Mouse (Mus musculus) MEL (cell line): ENCODE measurements around the gene Fgfr2.

Experiments
- CTCF ChIP-seq, 3 experiments: IDR thresholded peaks in 2 of 3; conservative IDR thresholded peaks in 1 of 3; 2 replicates each; pipeline ENCODE4 v1.5.1; 2011 to 2012; ENCODE audit warnings: low read length in 3 of 3, low read depth in 2 of 3, mild to moderate bottlenecking in 2 of 3, improper control_type of control experiment in 1 of 3, inconsistent platforms in 1 of 3, mixed read lengths in 1 of 3, moderate library complexity in 1 of 3; ENCODE audit not compliant: control insufficient read depth in 1 of 3, insufficient read depth in 1 of 3, poor library complexity in 1 of 3, severe bottlenecking in 1 of 3
- EP300 ChIP-seq, 2 experiments: IDR thresholded peaks; 2 replicates each; pipeline ENCODE4 v1.6.1; 2011; ENCODE audit warnings: improper control_type of control experiment in 2 of 2, low read length in 2 of 2, low read depth in 1 of 2, mild to moderate bottlenecking in 1 of 2
- HCFC1 ChIP-seq: IDR thresholded peaks from 2 replicates; pipeline ENCODE4 v1.6.1; 2012; ENCODE audit warnings: low read depth, mild to moderate bottlenecking, inconsistent platforms, low read length, improper control_type of control experiment, moderate library complexity
- KAT2A ChIP-seq: conservative IDR thresholded peaks from 2 replicates; pipeline ENCODE4 v1.6.1; 2012; ENCODE audit warnings: low read depth, low read length, improper control_type of control experiment, inconsistent platforms
- MAFK ChIP-seq: IDR thresholded peaks from 2 replicates; pipeline ENCODE4 v1.6.1; 2011; ENCODE audit warnings: low read depth, mild to moderate bottlenecking, low read length, improper control_type of control experiment, borderline replicate concordance
- MAZ ChIP-seq: IDR thresholded peaks from 2 replicates; pipeline ENCODE4 v1.6.1; 2012; ENCODE audit warnings: low read depth, mild to moderate bottlenecking, inconsistent platforms, low read length, improper control_type of control experiment
- POLR2A ChIP-seq, 2 experiments: IDR thresholded peaks; 2 replicates each; pipeline ENCODE4 v1.6.1; 2011 to 2012; ENCODE audit warnings: low read length in 2 of 2, mild to moderate bottlenecking in 2 of 2, control low read depth in 1 of 2, improper control_type of control experiment in 1 of 2, low read depth in 1 of 2, moderate library complexity in 1 of 2; ENCODE audit not compliant: control insufficient read depth in 1 of 2, insufficient read depth in 1 of 2, poor library complexity in 1 of 2
- POLR2AphosphoS5 ChIP-seq: IDR thresholded peaks from 2 replicates; pipeline ENCODE4 v1.6.1; 2012; ENCODE audit warnings: low read depth, borderline replicate concordance, mild to moderate bottlenecking, inconsistent platforms, low read length, moderate library complexity, mixed read lengths
- RAD21 ChIP-seq: IDR thresholded peaks from 2 replicates; pipeline ENCODE4 v1.6.1; 2011; ENCODE audit warnings: mild to moderate bottlenecking, low read depth, low read length, improper control_type of control experiment
- RCOR1 ChIP-seq: IDR thresholded peaks from 2 replicates; pipeline ENCODE4 v1.6.1; 2012; ENCODE audit warnings: low read depth, mild to moderate bottlenecking, inconsistent platforms, low read length, improper control_type of control experiment
- TAL1 ChIP-seq: IDR thresholded peaks from 2 replicates; pipeline ENCODE4 v1.6.1; 2012; ENCODE audit warnings: mild to moderate bottlenecking, inconsistent platforms, low read length, moderate library complexity, mixed read lengths

- no peak for TF ChIP-seq EP300 (IDR thresholded peaks at IDR 0.05; ENCODE audit: low read depth in 1 of 2, low read length in 2 of 2)
- no peak for TF ChIP-seq RCOR1
- TF ChIP-seq KAT2A, result no peak
- TF ChIP-seq POLR2A (IDR thresholded peaks at IDR 0.05; ENCODE audit: control insufficient read depth in 1 of 2, insufficient read depth in 1 of 2, low read depth in 1 of 2, low read length in 2 of 2, poor library complexity in 1 of 2), result no peak
- TF ChIP-seq CTCF (IDR thresholded peaks at IDR 0.05 in 2 of 3, conservative IDR thresholded peaks at IDR 0.05 in 1 of 3; ENCODE audit: control insufficient read depth in 1 of 3, insufficient read depth in 1 of 3, low read depth in 2 of 3, low read length in 3 of 3, poor library complexity in 1 of 3, severe bottlenecking in 1 of 3), result no peak
- no peak for TF ChIP-seq HCFC1
- no peak for TF ChIP-seq MAZ
- no peak for TF ChIP-seq POLR2AphosphoS5
- no peak for TF ChIP-seq MAFK
- TF ChIP-seq RAD21, result no peak
- no peak for TF ChIP-seq TAL1
Observed at GRCm38 (mm10) chr7:131256841-131257240, 1866.3 kb downstream of the Fgfr2 start.
